Mouse (Mus musculus): ENCODE data around the gene Fbxo4.

Gene Fbxo4

GRCm38 (mm10) chr15:3978279-3978678 is 1.1 kb downstream of the Fbxo4 start:
- no peak for DNase-seq (ENCODE audit: extremely low spot score)

GRCm38 (mm10) chr15:3973300-3973699 is 6.1 kb downstream of the Fbxo4 start:
- DNase-seq (ENCODE audit: extremely low spot score): no peak

DNA sequence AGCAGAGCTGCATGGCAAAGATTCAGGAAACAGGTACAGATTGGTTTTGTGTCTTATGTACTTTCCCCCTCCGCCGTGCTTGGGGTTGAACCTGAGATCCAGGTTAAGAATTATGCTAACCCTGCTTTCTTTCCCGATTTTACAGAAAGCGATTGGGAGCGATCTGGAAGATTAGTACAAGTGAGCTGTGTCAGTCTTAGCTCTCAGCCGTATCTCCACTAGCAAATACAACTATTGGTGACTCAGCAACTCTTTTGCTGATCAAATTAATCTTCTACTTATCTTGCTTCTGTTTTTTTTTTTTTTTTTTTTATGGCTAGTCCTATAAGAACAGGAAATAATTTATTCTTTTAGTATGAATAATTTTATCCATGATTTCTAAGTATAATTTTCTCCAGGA is 9.2 kb downstream of the Fbxo4 start:
- DNase-seq (ENCODE audit: extremely low spot score): no peak

DNA sequence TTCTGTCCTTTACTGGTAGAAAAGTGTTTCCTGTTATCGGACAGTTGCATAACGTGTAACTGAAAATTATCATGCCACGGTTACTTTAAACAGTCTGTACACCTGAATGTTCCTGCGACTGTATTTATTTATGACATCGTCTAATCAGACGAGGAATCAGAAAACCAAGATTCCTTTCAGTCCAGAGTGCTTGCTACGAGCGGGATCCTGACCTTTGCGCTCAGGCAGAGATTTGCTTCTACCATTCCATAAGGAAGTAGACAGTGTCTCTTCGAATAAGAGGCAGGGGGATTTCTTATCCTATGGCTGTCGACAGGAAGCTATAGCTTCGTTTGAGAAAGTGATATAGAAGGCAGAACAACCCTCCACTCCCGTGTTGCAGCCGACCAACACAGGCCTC is 9.6 kb downstream of the Fbxo4 start:
- DNase-seq (ENCODE audit: extremely low spot score): no peak

- DNase-seq (ENCODE audit: extremely low spot score): no peak
These were observed 17.1 kb downstream of the Fbxo4 start for GRCm38 (mm10) chr15:3962251-3962650.

DNA sequence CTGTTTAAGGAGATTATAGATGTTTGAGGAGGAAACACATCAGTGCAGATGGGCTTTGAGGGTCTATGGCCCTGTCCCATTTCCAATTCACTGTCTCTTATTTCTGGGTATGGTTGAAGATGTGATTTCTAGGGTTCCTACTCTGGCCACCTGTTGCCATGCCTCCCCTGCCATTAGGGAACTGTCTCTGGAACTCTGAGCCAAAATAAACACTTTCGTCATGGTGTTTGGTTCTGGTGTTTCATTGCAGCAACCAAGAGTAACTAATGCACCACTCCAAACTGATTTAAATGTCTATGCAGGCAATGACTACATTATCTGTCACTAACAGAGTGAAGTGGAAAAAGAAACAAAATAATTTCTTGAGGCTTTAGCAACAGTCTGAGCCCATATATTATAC is 19.3 kb downstream of the Fbxo4 start:
- DNase-seq (ENCODE audit: extremely low spot score): no peak

DNA sequence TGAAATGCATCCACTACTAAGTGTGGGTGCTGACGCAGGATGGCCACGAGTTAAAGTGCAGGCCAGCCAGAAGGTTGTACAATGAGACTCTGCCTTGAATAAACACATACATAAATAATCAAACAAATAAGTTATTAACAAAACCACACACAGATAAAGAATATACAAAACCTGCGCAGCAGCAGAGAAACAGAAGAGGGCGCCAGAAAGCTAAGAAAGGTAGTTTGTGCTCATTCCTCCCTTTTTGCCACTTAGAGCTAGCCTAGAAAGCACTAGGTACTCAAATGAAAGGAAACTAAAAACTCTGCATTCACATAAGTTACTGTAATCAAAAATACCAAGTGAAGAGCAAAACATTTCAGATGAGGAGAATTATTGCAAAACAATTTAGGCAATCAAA is 21.4 kb downstream of the Fbxo4 start:
- peak; percentile 17 for DNase-seq (ENCODE audit: extremely low spot score)

- no peak for DNase-seq (ENCODE audit: extremely low spot score)
These were observed 24.4 kb downstream of the Fbxo4 start for GRCm38 (mm10) chr15:3954971-3955370.

DNA sequence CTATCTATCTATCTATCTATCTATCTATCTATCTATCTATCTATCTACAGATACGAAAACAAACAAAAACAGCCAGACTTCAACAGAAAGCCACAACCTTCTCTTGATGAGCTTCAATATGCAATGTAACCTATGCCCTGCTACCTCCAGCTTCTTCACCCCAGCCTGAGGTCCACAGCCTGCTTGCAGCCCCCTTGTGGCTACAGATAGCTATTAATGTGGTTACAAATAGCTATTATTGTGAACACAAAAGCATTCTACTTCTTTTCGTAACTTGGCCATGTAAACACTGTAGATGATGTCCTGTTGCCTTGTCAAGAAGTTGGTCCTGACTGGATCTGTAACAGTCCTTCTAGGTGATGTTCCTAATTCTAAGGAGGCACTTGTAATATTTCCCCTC is 41.2 kb downstream of the Fbxo4 start:
- DNase-seq (ENCODE audit: extremely low spot score): no peak

- DNase-seq (ENCODE audit: extremely low spot score): no peak
These were observed 43.3 kb downstream of the Fbxo4 start for GRCm38 (mm10) chr15:3936056-3936455.

GRCm38 (mm10) chr15:3933466-3933865 is 45.9 kb downstream of the Fbxo4 start:
- no peak for DNase-seq (ENCODE audit: extremely low spot score)

DNA sequence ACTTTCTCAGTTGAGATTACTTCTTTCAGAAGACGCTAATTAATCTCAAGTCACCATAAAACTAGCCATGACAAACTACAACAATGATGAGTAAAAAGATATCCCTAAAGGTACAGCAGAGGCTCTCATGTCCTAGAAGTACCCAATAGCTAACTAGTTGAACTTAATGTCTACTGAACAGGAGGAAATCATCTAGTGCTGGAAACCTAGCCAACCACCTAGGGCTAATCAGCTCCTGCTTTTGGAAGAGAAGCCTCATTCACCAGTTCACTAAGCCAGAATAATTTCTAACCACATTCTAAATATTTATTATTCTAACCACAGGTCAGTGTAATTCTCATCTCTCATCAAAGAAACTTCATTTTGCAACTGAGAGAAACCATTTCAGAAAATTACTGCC is 47.4 kb downstream of the Fbxo4 start:
- DNase-seq (ENCODE audit: extremely low spot score): no peak

Measured in embryo, embryonic 9.5 days (tissue).